Mouse (Mus musculus) cerebellum, postnatal 10 days (tissue): Measurements from ENCODE around the gene Cdc14b.

Experiments
- DNase-seq, 2 experiments: peaks; one replicate each; pipeline ENCODE4 v3.0.0; 2021; ENCODE audit warnings: mixed read lengths in 2 of 2

Cdc14b gene

GRCm38 (mm10) chr13:64235777-64236176 lies 39.3 kb downstream of the Cdc14b start:
- no peak for DNase-seq

- no peak for DNase-seq
Observed at GRCm38 (mm10) chr13:64235062-64235715, 39.9 kb downstream of the Cdc14b start.

- DNase-seq = no peak
Observed at GRCm38 (mm10) chr13:64233139-64233538, 42.0 kb downstream of the Cdc14b start.

- DNase-seq = no peak
Observed at GRCm38 (mm10) chr13:64226725-64227124, 48.4 kb downstream of the Cdc14b start.

- no peak for DNase-seq
Observed at GRCm38 (mm10) chr13:64225738-64226137, 49.4 kb downstream of the Cdc14b start.

GRCm38 (mm10) chr13:64214891-64215290 lies 60.2 kb downstream of the Cdc14b start:
- DNase-seq = no peak

GRCm38 (mm10) chr13:64211995-64212603 lies 63.0 kb downstream of the Cdc14b start:
- no peak for DNase-seq

GRCm38 (mm10) chr13:64208146-64208545 lies 66.9 kb downstream of the Cdc14b start:
- no peak for DNase-seq

- no peak for DNase-seq
Observed at GRCm38 (mm10) chr13:64205186-64205585, 69.9 kb downstream of the Cdc14b start.

- DNase-seq = peak; percentile 25 to 26
Observed at GRCm38 (mm10) chr13:64204726-64205125, 70.4 kb downstream of the Cdc14b start.

- DNase-seq = no peak
Observed at GRCm38 (mm10) chr13:64200911-64201310, 74.2 kb downstream of the Cdc14b start.

- no peak for DNase-seq
Observed at GRCm38 (mm10) chr13:64198310-64198709, 76.8 kb downstream of the Cdc14b start.

- no peak for DNase-seq
Observed at GRCm38 (mm10) chr13:64197899-64198298, 77.2 kb downstream of the Cdc14b start.

GRCm38 (mm10) chr13:64187065-64187464 lies 88.0 kb downstream of the Cdc14b start:
- DNase-seq = peak in 1 of 2 experiments; percentile 13

GRCm38 (mm10) chr13:64186516-64186915 lies 88.6 kb downstream of the Cdc14b start:
- no peak for DNase-seq

- no peak for DNase-seq
Observed at GRCm38 (mm10) chr13:64185586-64185985, 89.5 kb downstream of the Cdc14b start.

GRCm38 (mm10) chr13:64185176-64185575 lies 89.9 kb downstream of the Cdc14b start:
- DNase-seq = no peak

GRCm38 (mm10) chr13:64184361-64184760 lies 90.7 kb downstream of the Cdc14b start:
- no peak for DNase-seq

- no peak for DNase-seq
Observed at GRCm38 (mm10) chr13:64183583-64183982, 91.5 kb downstream of the Cdc14b start.

- DNase-seq = no peak
Observed at GRCm38 (mm10) chr13:64182091-64182490, 93.0 kb downstream of the Cdc14b start.

GRCm38 (mm10) chr13:64180888-64181287 lies 94.2 kb downstream of the Cdc14b start:
- peak; percentile 74 to 82 for DNase-seq

GRCm38 (mm10) chr13:64180300-64180699 lies 94.8 kb downstream of the Cdc14b start:
- no peak for DNase-seq

- no peak for DNase-seq
Observed at GRCm38 (mm10) chr13:64178746-64179652, 96.1 kb downstream of the Cdc14b start.

GRCm38 (mm10) chr13:64178000-64178399 lies 97.1 kb downstream of the Cdc14b start:
- DNase-seq = no peak
